Mouse (Mus musculus) liver, adult 2 months (tissue): ENCODE results near the gene Wdr5b. TPM values are rescaled to one million over a fixed set of nuclear protein-coding genes. Genes with fewer than 3 reads are reported as not detected.
"Not testable (repeated sequence)": the region's sequence is repeated elsewhere in the genome, so short reads cannot be mapped to it uniquely, and the experiment has no call there.

Experiments
- DNase-seq: peaks from one replicate; pipeline ENCODE4 v3.0.0-alpha.2; 2011; ENCODE audit warnings: low read depth, low spot score; ENCODE audit errors: extremely low read depth
- H3K27ac ChIP-seq: fragments of 200-500 bp; replicated peaks from 2 replicates; pipeline ENCODE4 v1.5.1; 2012; ENCODE audit warnings: low read depth, mild to moderate bottlenecking, control low read depth, inconsistent platforms, low read length; ENCODE audit not compliant: insufficient read depth
- H3K27me3 ChIP-seq: fragments of 200-500 bp; 2 replicates; pipeline ENCODE4 v1.6.1; 2012; ENCODE audit warnings: mild to moderate bottlenecking, moderate library complexity, low read length, inconsistent platforms; ENCODE audit not compliant: control insufficient read depth, insufficient read depth
- H3K36me3 ChIP-seq: fragments of 200-500 bp; 2 replicates; pipeline ENCODE4 v1.6.1; 2012; ENCODE audit warnings: low read length, inconsistent platforms; ENCODE audit not compliant: control insufficient read depth, insufficient read depth
- H3K4me1 ChIP-seq: fragments of 200-500 bp; 2 replicates; pipeline ENCODE4 v1.6.1; 2011; ENCODE audit warnings: low read length; ENCODE audit not compliant: control insufficient read depth, insufficient read depth
- H3K4me3 ChIP-seq: fragments of 200-500 bp; 2 replicates; pipeline ENCODE4 v1.5.1; 2011; ENCODE audit warnings: low read depth, mild to moderate bottlenecking, control low read depth, low read length, moderate library complexity; ENCODE audit not compliant: insufficient read depth
- H3K79me2 ChIP-seq: fragments of 200-500 bp; 2 replicates; pipeline ENCODE4 v1.6.1; 2012; ENCODE audit warnings: inconsistent platforms, mild to moderate bottlenecking, low read length, moderate library complexity; ENCODE audit not compliant: control insufficient read depth, insufficient read depth
- H3K9ac ChIP-seq: fragments of 200-500 bp; 2 replicates; pipeline ENCODE4 v1.6.1; 2012; ENCODE audit warnings: low read depth, mild to moderate bottlenecking, control low read depth, inconsistent platforms, low read length
- CTCF ChIP-seq: fragments of 200-500 bp; IDR thresholded peaks from 2 replicates; pipeline ENCODE4 v1.5.1; 2011; ENCODE audit warnings: low read depth, low read length, control low read depth
- POLR2A ChIP-seq: fragments of 200-500 bp; IDR thresholded peaks from 2 replicates; pipeline ENCODE4 v1.6.1; 2011; ENCODE audit warnings: low read length, control low read depth; ENCODE audit not compliant: insufficient read depth; ENCODE audit errors: extremely low read depth
- WGBS: fragments of 180-500 bp; shearing (Covaris S2); methylation state at CpG from one replicate; pipeline ENCODE4 v1.1.7; 2018; 5-methylcytosine and 5-hydroxymethylcytosine counted together
- polyA plus RNA-seq: library from polyadenylated mRNA; depleted of rRNA; stranded (reverse); fragments of >200 nt; gene quantifications from 2 replicates; pipeline ENCODE4 v1.2.3, GENCODE M21; 2012; rRNA removed
- total RNA-seq: library from RNA; depleted of rRNA; stranded (reverse); fragments of >200 nt; gene quantifications from 2 replicates; pipeline ENCODE4 v1.2.3, GENCODE M21; 2014; rRNA removed

The Wdr5b gene
- 1.9 and 2.3 TPM in 2 replicates for total RNA-seq
- 0.51 and 0.73 TPM in 2 replicates for polyA plus RNA-seq

DNA sequence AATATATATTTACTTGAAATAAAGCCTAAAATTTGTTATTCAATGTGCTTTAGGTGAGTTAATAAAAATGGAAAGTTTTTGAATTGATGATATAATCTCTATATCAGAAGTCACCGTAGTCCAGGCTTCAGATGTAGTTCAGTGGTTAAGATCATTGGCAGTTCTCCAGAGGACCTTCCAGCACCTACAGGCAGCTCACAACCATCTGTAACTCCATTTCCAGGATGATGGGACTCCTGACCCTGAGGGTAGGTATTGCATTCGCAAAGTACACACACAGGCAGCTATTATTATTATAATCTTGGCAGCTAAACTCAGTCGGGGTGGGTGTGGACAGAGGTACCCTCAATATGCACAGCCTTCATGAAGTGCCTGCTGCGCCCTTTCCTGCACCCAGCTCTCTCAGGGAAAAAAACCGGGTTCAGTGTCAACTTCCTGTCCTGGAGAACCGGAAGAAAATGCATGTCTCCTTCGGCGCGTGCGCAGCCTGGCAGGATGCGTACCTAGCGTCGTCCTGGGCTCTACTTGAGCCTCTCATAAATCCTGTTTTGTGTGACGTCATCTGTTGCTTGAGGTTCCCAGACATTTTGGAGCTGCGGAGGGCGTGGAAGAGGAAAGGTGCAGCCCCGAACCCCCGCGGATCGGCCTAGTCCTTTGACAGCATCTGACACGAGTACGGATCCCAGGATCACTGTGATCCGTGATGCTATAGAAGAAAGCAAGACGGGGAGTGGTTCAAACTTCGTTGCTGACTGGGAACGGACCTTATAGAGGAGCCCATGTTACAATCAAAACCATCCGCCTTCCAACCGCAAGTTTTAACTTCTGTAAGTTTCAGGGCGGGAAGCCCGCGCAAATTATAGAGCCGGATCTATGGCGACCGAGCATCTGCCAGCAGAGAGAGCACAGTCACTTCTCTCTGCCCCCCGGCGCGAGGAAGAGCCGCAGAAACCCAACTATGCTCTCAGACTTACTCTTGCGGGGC is at the start of gene Wdr5b:
Wdr5b (plus strand) TSS at position 551 of the 985 bp plus-strand sequence.
- Histone ChIP-seq H3K9ac (peak within 1 kb of the TSS; percentile 75), H3K27ac (peak within 1 kb of the TSS; percentile 36; the same call in 1 of the 2 replicates), H3K79me2 (no peaks in the 10 kb centered on the region; the same call in 1 of the 2 replicates), H3K4me1 (peaks cover 3% of the 10 kb centered on the region; the same call in 1 of the 2 replicates), H3K27me3 (no peaks in the 10 kb centered on the region), H3K4me3 (peak within 1 kb of the TSS; percentile 81), H3K36me3 (peaks cover 4% of the 10 kb centered on the region; the same call in 1 of the 2 replicates)
- under 1% methylated on average over 39 of the region's 39 CpGs for WGBS
- peak; percentile 97 for DNase-seq
- TF ChIP-seq CTCF = no peak
- peak; percentile 49; the same call in 1 of the 2 replicates for TF ChIP-seq POLR2A

DNA sequence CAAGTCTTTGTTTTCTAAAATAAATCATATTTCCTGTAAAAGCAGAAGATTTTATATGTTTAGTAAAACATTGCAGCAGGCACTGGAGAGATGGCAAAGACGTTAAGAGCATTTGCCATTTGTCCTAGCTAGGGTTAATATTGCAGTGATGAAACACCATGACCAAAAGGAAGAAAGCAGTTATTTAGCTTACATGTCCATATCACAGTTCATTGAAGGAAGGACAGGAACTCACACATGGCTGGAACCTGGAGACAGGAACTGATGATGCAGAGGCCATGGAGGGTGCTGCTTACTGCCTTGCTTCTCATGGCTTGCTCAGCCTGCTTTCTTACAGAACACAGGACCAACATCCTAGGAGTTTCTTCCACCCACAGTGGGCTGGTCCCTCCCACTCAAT is 48.6 kb upstream of the Wdr5b start:
- TF ChIP-seq CTCF (no peak), POLR2A (no peak)
- Histone ChIP-seq H3K9ac (no peak overlapping the region), H3K4me3 (no peak overlapping the region), H3K4me1 (no peaks in the 10 kb centered on the region; the same call in 1 of the 2 replicates), H3K27ac (no peak overlapping the region), H3K27me3 (no peaks in the 10 kb centered on the region), H3K79me2 (peaks cover 26% of the 10 kb centered on the region), H3K36me3 (no peaks in the 10 kb centered on the region)
- DNase-seq = no peak
- 52% methylated on average over 1 of the region's 1 CpGs for WGBS

DNA sequence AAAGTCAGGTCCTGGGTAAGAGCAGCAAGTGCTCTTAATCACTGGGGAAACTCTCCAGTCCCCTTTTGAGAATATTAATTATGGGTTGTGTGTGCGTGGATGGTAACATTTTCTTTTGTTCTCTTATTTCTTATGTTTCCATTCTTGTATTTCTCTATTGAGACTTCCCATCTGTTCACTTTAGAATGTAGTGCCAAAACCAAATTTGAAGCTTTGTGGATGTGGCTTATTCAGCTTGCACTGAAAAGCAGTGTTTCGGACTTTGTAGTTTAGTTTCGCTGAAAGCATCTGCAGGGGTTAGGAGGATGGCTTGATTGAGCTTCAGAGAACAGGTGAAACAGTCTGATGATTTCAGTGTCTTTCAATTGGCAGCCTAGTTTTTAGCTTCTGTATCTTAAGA is 47.7 kb upstream of the Wdr5b start:
- H3K9ac ChIP-seq = no peak overlapping the region
- no peak overlapping the region for H3K4me3 ChIP-seq
- no peak for TF ChIP-seq POLR2A
- TF ChIP-seq CTCF = no peak
- no peaks in the 10 kb centered on the region; the same call in 1 of the 2 replicates for H3K4me1 ChIP-seq
- 92% methylated on average over 3 of the region's 3 CpGs for WGBS
- H3K79me2 ChIP-seq = peaks cover 29% of the 10 kb centered on the region
- no peak for DNase-seq
- no peaks in the 10 kb centered on the region for H3K36me3 ChIP-seq
- H3K27ac ChIP-seq = no peak overlapping the region
- no peaks in the 10 kb centered on the region for H3K27me3 ChIP-seq

- H3K27ac ChIP-seq, H3K9ac ChIP-seq, H3K27me3 ChIP-seq, DNase-seq, H3K4me3 ChIP-seq, H3K4me1 ChIP-seq: not testable (repeated sequence)
- WGBS = 85% methylated on average over 4 of the region's 4 CpGs
- Histone ChIP-seq H3K36me3 (peaks cover 16% of the 10 kb centered on the region), H3K79me2 (peaks cover 15% of the 10 kb centered on the region)
Observed at GRCm38 (mm10) chr16:35998852-35999251, 42.1 kb upstream of the Wdr5b start.

- H3K27ac ChIP-seq = no peak overlapping the region
- H3K36me3 ChIP-seq = peaks cover 18% of the 10 kb centered on the region
- no peaks in the 10 kb centered on the region for H3K27me3 ChIP-seq
- no peaks in the 10 kb centered on the region for H3K4me1 ChIP-seq
- H3K4me3 ChIP-seq = no peak overlapping the region
- WGBS = 85% methylated on average over 3 of the region's 3 CpGs
- no peaks in the 10 kb centered on the region; the same call in 1 of the 2 replicates for H3K79me2 ChIP-seq
- no peak for TF ChIP-seq CTCF
- no peak for DNase-seq
- no peak overlapping the region for H3K9ac ChIP-seq
Observed at GRCm38 (mm10) chr16:36008396-36008795, 32.6 kb upstream of the Wdr5b start.

GRCm38 (mm10) chr16:36016335-36016734 is 24.7 kb upstream of the Wdr5b start:
- no peaks in the 10 kb centered on the region for H3K27me3 ChIP-seq
- H3K27ac ChIP-seq = no peak overlapping the region
- H3K36me3 ChIP-seq = peaks cover 40% of the 10 kb centered on the region
- 100% methylated on average over 1 of the region's 1 CpGs for WGBS
- no peak overlapping the region for H3K9ac ChIP-seq
- H3K4me1 ChIP-seq = no peaks in the 10 kb centered on the region
- H3K4me3 ChIP-seq = no peak overlapping the region
- no peak for TF ChIP-seq CTCF
- TF ChIP-seq POLR2A = no peak
- DNase-seq = no peak
- H3K79me2 ChIP-seq = no peaks in the 10 kb centered on the region

GRCm38 (mm10) chr16:36028120-36028519 is 12.9 kb upstream of the Wdr5b start:
- H3K36me3 ChIP-seq = peaks cover 47% of the 10 kb centered on the region
- WGBS = 94% methylated on average over 2 of the region's 2 CpGs
- H3K27me3 ChIP-seq = not testable (repeated sequence)

More at GRCm38 (mm10) chr16:36028120-36028519, 12.9 kb upstream of the Wdr5b start:
- not testable (repeated sequence) for H3K27ac ChIP-seq, H3K9ac ChIP-seq, DNase-seq, H3K4me1 ChIP-seq, H3K4me3 ChIP-seq, H3K79me2 ChIP-seq
